Mouse (Mus musculus) ES-E14 (cell line): ENCODE results near the gene Inhbc. TPM values are rescaled to one million over a fixed set of nuclear protein-coding genes. Genes with fewer than 3 reads are reported as not detected.

Experiments used
- DNase-seq: peaks from one replicate; pipeline ENCODE4 v3.0.0-alpha.2; 2013; ENCODE audit warnings: low read depth, low spot score
- H3K27ac ChIP-seq: 2 replicates; pipeline ENCODE4 v1.5.1; 2012; ENCODE audit warnings: low read depth, mild to moderate bottlenecking, low read length, moderate library complexity, mixed read lengths; ENCODE audit not compliant: poor library complexity, insufficient read depth, severe bottlenecking
- H3K36me3 ChIP-seq: 2 replicates; pipeline ENCODE4 v1.6.1; 2012; ENCODE audit warnings: mild to moderate bottlenecking, low read length, moderate library complexity, mixed read lengths; ENCODE audit not compliant: control insufficient read depth, poor library complexity, insufficient read depth, severe bottlenecking
- H3K4me1 ChIP-seq, 2 experiments: fragments of 150-350 bp in 1 of 2; sonication (generic) in 1 of 2; 2 replicates each; pipeline ENCODE4 v1.6.1; 2012; ENCODE audit warnings: low read length in 2 of 2, mild to moderate bottlenecking in 1 of 2, mixed read lengths in 1 of 2; ENCODE audit not compliant: control insufficient read depth in 2 of 2, insufficient read depth in 2 of 2, poor library complexity in 1 of 2
- H3K4me3 ChIP-seq, 2 experiments: fragments of 150-350 bp in 1 of 2; sonication (generic) in 1 of 2; 2 replicates each; pipeline ENCODE4 v1.5.1; 2012; ENCODE audit warnings: low read length in 2 of 2, low read depth in 1 of 2, mild to moderate bottlenecking in 1 of 2, mixed read lengths in 1 of 2; ENCODE audit not compliant: insufficient read depth in 1 of 2, poor library complexity in 1 of 2, severe bottlenecking in 1 of 2
- H3K9ac ChIP-seq: 2 replicates; pipeline ENCODE4 v1.6.1; 2012; ENCODE audit warnings: low read depth, mild to moderate bottlenecking, low read length, mixed read lengths; ENCODE audit not compliant: poor library complexity, insufficient read depth, severe bottlenecking
- H3K9me3 ChIP-seq: fragments of 150-350 bp; sonication (generic); 2 replicates; pipeline ENCODE4 v1.6.1; 2012; ENCODE audit warnings: low read depth, mild to moderate bottlenecking, low read length; ENCODE audit not compliant: control insufficient read depth, insufficient read depth
- CHD2 ChIP-seq: IDR thresholded peaks from 2 replicates; pipeline ENCODE4 v1.6.1; 2014; ENCODE audit warnings: mild to moderate bottlenecking, low read depth, low read length, inconsistent platforms
- HCFC1 ChIP-seq: IDR thresholded peaks from 2 replicates; pipeline ENCODE4 v1.6.1; 2012; ENCODE audit warnings: low read length, inconsistent platforms, borderline replicate concordance; ENCODE audit not compliant: insufficient read depth
- MAFK ChIP-seq: IDR thresholded peaks from 2 replicates; pipeline ENCODE4 v1.6.1; 2014; ENCODE audit warnings: mild to moderate bottlenecking, low read depth, low read length, inconsistent platforms; ENCODE audit not compliant: insufficient read depth
- ZC3H11A ChIP-seq: IDR thresholded peaks from 2 replicates; pipeline ENCODE4 v1.6.1; 2012; ENCODE audit warnings: low read depth, mild to moderate bottlenecking, inconsistent platforms, low read length, borderline replicate concordance
- ZNF384 ChIP-seq: IDR thresholded peaks from 2 replicates; pipeline ENCODE4 v1.6.1; 2012; ENCODE audit warnings: low read depth, low read length, inconsistent platforms
- in situ Hi-C, 2 experiments: fragments of 600-800 bp; cut with MboI; formaldehyde crosslinking; loops; one replicate each; pipeline ENCODE4 v1.15.1; 2025; ENCODE audit warnings: low sequenced_read_pairs in 2 of 2, inconsistent platforms in 1 of 2; ENCODE audit not compliant: unreplicated experiment in 2 of 2
- total RNA-seq: library from RNA; depleted of rRNA; stranded (reverse); fragments of 300-350 nt; gene quantifications from 2 replicates; pipeline ENCODE4 v1.2.3, GENCODE M21; 2012

Inhbc gene
- total RNA-seq, 1 experiment: 0.36 TPM

DNA sequence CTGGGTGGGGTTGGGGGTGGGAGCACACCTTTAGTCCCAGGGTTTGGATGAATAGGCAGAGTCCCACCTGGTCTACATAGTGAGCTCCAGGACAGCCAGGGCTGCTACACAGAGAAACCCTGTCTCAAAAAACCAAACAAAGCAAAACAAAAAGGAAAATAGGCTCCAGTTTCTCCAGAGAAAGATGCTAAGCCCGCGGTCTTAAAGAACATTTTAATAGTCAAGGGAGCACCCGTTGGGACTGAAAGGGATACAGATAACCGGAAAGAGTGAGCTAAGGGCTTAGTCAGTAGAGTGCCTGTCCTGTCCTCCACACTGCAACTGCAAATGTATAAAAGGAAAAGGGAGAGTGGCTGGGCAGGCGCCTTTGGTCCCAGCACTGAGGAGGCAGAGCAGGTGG, 3.1 kb downstream of the Inhbc start:
- in situ Hi-C loops: no loop called here

DNA sequence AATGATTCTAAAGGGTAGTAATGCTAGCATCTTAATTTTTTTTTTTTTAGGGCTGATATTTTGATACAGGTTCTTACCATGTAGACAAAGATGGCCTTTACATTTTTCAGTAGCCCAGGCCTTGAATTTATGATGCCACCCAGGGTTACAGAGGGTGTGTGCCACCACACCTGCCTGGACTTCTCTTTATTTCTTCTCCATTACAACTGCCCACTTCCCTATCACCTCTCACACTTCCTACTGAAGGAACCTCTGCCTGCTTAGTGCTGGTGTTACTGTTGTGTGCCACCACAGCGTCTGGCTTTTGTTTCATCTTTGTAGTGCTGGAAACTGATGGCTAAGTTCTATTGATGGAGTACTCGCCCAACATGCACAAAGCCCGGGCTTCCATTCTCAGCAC, 9.5 kb downstream of the Inhbc start:
- H3K36me3 ChIP-seq: no peaks in the 10 kb centered on the region
- H3K9me3 ChIP-seq: no peaks in the 10 kb centered on the region
- no peaks in the 10 kb centered on the region for H3K4me1 ChIP-seq
- in situ Hi-C loops: no loop called here
- no peak overlapping the region for H3K27ac ChIP-seq
- no peak overlapping the region for H3K9ac ChIP-seq
- TF ChIP-seq CHD2 (no peak), HCFC1 (no peak)
- no peak overlapping the region for H3K4me3 ChIP-seq
- DNase-seq: no peak

More for the DNA sequence above, 3.1 kb downstream of the Inhbc start:
- Histone ChIP-seq H3K4me3 (peak overlapping the region; percentile 2 to 10; a peak in 1 of 4 replicates), H3K36me3 (no peaks in the 10 kb centered on the region), H3K9ac (no peak overlapping the region), H3K4me1 (peaks cover 15 to 22% of the 10 kb centered on the region in 2 experiments), H3K9me3 (no peaks in the 10 kb centered on the region), H3K27ac (peak overlapping the region; percentile 97)
- TF ChIP-seq HCFC1: no peak
- no peak for TF ChIP-seq ZC3H11A
- TF ChIP-seq CHD2: no peak
- TF ChIP-seq MAFK: no peak
- no peak for TF ChIP-seq ZNF384
- peak; percentile 30 for DNase-seq

DNA sequence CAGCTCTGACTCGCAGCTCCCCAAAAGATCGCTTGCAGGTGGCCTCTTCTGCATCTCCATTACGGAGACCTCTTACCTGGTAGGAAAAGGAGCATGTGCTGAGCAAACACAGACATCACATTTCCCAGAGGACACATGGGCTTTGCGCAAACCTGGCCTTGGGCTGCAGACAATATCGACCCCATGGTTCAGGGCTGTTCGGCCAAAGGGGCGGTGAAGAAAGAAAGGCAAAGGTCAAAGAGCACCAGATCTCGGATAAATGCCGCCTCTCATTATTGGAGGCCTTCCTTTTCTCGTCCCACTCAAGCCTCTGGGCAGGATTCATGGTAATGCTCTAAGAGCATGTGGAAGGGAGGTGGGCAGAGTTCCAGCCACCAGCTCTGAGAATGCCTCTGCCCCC, 14.9 kb downstream of the Inhbc start:
- peaks cover 3 to 9% of the 10 kb centered on the region in 2 experiments; a peak in 2 of 4 replicates for H3K4me1 ChIP-seq
- no peak overlapping the region for H3K4me3 ChIP-seq
- in situ Hi-C loops: no loop called here
- no peaks in the 10 kb centered on the region for H3K36me3 ChIP-seq
- DNase-seq: no peak
- no peak overlapping the region for H3K9ac ChIP-seq
- H3K27ac ChIP-seq: no peak overlapping the region
- TF ChIP-seq ZC3H11A (no peak), HCFC1 (no peak), CHD2 (no peak), MAFK (no peak), ZNF384 (no peak)
- H3K9me3 ChIP-seq: no peaks in the 10 kb centered on the region

DNA sequence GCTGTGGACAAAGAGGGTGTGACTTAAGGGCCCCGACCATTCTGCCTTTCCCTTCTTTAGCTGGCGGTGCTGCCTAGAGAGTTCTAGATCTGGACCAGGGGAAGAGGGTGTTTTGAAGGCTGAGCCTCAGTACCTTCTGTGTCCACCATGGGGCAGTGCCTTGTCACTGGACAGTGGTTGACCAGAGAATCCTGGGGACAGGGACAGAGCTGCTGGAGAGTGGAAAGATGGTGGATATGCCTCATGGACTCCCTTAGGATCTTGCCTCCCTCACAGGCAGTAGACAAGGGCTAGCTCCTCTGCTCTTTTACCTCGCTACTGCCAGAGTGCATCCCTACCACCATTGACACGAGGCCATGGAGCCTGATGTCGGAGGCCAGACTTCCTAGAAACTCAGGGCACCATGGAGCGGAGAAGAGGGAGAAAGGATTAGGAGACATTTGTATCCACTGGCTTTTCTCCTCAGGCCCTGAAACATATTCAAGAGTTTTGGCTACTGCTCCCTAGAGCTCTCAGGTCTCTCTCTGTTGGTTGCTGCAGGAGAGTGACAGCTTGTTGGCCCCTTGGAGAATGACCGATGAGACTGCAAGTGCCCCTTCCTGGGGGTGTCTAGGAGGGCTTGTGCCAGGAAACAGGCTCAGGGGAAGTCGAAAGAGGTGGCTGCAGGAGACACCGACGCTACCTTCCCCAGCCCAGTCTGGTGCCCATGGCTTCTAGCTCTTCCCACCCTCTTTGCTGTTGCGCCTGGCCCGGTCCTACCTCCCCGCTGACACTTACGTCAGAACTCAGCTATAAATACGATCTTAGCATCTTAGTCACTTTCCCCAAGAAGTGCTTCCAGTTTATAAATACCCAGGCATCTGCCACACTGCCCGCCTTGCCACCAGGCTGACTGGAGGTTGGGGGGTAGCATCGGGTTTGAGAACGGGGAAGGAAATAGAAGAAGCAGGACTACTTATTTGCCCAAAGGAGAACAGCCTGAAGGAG, 16.0 kb downstream of the Inhbc start, which contains the start of gene Inhbe:
Gene Inhbe (minus strand): TSS at position 503 of the 987 bp plus-strand sequence.
- H3K9ac ChIP-seq: no peak within 1 kb of the TSS
- no peak within 1 kb of the TSS for H3K27ac ChIP-seq
- in situ Hi-C loops: no loop called here
- no peak for DNase-seq
- H3K9me3 ChIP-seq: no peaks in the 10 kb centered on the region
- peaks cover 3 to 12% of the 10 kb centered on the region in 2 experiments; a peak in 2 of 4 replicates for H3K4me1 ChIP-seq
- TF ChIP-seq ZC3H11A (no peak), MAFK (no peak), CHD2 (no peak), HCFC1 (no peak), ZNF384 (no peak)
- H3K4me3 ChIP-seq: no peak within 1 kb of the TSS
- H3K36me3 ChIP-seq: no peaks in the 10 kb centered on the region
